Mouse (Mus musculus) kidney, postnatal 36 days (tissue): Measurements from ENCODE around the gene Hist2h3c1.
"Not testable (repeated sequence)": the region's sequence is repeated elsewhere in the genome, so short reads cannot be mapped to it uniquely, and the experiment has no call there.

Experiments used
- DNase-seq, 2 experiments: peaks; one replicate each; pipeline ENCODE4 v3.0.0; 2021 to 2022; ENCODE audit warnings: mixed read lengths in 2 of 2

Gene Hist2h3c1

DNA sequence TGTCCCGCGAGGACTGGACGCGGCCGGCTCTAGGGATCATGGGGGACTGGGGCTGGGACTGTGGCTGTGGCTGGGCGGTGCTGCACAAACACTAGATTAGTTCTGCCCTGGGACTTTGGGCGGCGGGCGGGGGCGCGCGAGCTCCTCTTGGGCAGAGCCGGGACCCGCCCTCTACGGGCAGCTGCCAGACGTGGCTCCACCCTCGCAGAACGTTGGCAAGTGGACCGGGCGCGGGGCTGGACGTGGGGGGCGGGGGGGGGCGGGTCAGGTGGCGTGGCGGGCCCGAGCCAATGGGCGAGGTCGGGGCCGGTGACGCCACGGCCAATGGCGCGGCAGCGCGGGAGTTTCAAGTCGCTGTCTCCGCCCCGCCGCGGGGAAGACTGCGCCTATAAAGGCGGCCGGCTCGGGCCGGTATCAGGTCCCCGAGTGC, at the start of gene Hist2h3c1:
Gene Hist2h3c1, plus strand, starts transcription at position 259 of the 430 bp plus-strand sequence.
- not testable (repeated sequence) for DNase-seq

DNA sequence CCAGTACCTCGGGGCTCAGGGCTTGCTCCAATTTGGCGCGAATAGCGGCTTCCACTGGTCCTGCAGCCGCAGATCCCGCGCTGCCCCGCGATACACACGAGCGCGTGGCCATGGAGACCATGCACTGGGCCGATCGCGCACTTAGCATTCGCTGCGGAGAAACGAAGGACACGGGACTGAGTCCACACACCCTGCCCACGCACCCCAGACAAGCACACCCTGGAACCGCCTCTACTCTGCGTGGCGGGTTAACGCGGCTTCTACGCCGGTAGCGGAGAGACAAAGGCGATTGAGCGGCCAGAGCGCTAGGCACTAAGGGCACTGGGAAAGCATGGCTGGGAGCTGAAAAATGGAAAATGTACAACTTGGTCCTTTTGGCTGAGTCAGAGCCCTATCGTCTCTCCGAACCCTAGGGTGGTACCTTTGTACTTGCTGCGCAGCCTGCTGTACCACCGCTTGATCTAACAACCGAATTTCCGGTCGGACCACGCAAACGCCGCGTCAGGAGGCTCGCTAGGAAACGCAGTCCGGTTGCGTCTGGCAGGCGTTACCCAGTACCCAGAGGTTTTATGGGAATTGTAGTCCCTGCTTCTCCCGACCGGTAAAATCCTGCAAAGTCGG, 49.2 kb upstream of the Hist2h3c1 start:
- DNase-seq, result peak; percentile 93 to 94

DNA sequence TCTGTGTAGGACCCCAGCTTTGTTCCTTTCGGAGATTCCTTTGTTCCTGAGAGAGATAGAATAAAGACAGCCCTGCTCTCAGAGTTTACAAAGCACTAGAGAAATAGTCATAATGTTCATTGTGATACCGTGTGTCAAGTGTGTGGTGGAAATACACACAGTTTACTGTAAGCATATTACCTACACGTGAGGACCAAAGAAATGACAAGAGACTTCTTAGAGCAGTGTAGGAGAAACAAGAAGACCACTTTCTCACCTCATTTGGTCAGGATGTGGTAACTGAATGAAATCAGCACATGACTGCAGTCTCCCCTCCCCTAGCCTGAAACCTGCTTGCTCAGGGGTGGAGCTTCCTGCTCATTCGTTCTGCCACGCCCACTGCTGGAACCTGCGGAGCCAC, 48.3 kb upstream of the Hist2h3c1 start:
- no peak for DNase-seq

DNA sequence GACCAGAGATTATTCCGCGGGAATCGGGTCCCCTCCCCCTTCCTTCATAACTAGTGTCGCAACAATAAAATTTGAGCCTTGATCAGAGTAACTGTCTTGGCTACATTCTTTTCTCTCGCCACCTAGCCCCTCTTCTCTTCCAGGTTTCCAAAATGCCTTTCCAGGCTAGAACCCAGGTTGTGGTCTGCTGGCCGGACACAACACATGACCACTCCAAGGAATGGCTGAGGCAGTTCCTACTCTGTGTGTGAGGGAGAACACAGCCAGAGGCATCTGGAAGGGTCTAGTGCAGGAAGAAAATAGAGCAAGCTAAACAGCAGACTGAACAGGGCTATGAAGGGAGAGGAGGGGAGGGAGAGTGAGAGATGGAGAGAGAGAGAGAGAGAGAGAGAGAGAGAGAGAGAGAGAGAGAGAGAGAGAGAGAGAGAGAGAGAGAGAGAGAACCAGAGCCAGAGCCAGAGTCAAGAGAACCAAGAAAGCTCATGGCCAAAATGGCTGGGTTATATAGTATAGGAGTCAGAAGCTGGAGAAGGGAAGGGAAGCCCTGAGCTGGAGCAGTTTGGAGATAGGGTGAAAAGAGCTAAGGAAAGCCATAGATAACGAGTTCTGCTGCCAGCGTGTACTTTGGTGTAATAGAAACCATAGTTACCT, 47.8 kb upstream of the Hist2h3c1 start:
- DNase-seq, result not testable (repeated sequence)

DNA sequence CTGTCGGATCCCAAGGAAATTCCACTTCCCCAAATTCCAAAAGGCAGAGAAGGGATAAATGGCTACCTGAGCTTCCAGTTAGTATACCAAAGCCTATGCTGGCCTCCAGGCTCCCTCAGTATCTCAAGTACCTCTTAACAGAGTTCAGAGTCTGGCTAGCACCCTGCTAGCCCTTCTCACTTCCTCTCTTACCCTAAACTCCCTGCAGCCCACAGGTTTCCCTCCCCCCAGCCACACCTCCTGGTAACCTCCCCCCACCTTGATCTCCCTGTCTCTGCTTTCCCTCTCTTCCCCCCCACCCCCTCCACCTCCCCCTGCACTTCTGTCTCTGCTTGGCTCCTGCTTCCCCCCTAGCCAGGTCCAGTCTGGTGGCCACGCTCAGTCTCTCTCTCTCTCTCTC, 46.8 kb upstream of the Hist2h3c1 start:
- no peak for DNase-seq

DNA sequence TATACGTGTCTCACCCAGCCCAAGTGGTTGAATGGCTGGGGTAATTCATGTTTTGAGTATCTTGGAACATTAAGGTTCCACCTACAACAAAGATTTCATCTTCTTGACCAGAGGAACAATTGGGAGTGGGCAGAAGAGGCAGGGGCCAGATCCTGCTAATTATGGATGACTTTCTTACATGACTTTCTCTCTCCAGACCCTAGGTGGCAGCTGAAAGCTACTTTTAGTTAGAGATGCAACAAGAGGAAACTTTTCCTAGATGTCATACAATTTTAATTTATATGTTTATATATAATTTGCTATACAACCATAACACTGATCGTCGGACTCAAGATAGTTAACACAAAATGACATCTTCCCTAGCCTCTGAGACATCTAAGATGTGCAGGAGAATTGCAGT, 38.7 kb upstream of the Hist2h3c1 start:
- DNase-seq, result no peak

DNA sequence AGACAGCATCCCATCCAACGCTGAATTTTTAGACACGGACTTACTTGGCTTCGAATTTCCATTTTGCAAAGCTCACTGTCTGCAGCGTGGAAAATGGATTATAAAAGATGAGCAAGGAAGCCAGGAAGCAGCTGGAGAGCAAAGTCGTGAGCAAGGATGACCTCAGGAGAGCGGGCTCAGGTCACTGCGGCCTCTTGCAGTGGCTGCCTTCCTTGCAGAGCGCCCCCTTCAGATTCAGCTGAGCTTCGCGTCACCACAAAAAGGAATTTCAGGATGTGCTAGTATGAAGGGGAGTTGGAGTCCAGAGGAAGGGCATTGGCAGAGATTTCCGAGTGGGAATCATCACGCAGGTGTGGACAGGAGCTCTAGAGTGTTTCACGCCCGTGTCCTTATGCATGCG, 37.2 kb upstream of the Hist2h3c1 start:
- DNase-seq, result peak in 1 of 2 experiments; percentile 56

DNA sequence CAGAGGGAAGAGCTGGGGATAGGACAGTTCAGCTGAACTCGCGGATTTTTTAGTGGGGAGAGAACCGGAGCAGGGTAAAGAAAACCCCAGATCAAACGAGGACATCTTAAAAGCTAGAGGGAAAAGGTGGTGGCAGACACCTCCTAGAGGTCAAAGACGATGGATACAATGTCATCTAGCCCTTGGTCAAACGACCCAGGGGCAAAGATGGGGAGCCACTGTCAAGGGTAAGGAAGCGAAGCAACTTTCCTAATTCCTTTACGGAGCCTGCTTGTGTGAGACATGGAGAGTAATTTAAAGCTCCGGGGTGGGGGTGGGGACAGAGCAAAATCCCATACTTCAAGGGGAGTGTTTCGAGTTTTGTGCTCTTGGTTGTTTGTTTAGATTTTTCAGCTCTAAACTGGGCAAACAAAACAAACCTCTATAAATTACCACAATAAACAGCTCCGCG, 27.3 kb upstream of the Hist2h3c1 start:
- DNase-seq, result peak in 1 of 2 experiments; percentile 31

DNA sequence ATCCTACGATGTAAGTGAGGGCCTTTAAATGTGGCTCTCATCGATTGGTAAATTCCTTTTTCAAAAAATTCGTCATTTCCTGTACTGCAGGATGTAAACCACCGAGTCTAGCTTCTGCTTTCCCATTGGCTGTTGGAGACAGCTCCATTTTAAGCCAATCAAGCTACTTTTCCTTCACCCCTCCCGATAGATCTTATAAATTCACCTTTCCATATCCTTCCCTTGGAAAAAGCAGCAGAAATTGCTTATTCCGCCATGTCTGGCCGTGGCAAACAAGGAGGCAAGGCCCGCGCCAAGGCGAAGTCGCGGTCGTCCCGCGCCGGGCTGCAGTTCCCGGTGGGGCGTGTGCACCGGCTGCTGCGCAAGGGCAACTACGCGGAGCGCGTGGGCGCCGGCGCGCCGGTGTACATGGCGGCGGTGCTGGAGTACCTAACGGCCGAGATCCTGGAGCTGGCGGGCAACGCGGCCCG, 26.8 kb upstream of the Hist2h3c1 start, which contains the start of the genes Bola1 and Hist2h2ab:
Gene Bola1, minus strand, starts transcription at position 49 of the 470 bp plus-strand sequence.
Gene Hist2h2ab, plus strand, starts transcription at position 205 of the 470 bp plus-strand sequence.
- peak; percentile 75 to 89 for DNase-seq

DNA sequence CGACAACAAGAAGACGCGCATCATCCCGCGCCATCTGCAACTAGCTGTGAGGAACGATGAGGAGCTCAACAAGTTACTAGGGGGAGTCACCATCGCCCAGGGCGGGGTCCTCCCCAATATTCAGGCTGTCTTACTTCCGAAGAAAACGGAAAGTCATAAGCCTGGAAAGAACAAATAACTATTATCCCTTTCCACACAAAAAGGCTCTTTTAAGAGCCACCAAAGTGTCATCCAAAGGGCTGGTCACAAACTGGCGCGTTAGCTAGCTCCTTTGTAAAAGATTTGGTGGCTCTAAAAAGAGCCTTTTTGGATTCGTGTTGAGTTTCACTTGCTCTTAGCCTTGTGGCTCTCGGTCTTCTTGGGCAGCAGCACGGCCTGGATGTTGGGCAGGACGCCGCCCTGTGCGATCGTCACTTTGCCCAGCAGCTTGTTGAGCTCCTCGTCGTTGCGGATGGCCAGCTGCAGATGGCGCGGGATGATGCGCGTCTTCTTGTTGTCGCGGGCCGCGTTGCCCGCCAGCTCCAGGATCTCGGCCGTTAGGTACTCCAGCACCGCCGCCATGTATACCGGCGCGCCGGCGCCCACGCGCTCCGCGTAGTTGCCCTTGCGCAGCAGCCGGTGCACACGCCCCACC, 26.2 kb upstream of the Hist2h3c1 start:
- DNase-seq, result not testable (repeated sequence)

DNA sequence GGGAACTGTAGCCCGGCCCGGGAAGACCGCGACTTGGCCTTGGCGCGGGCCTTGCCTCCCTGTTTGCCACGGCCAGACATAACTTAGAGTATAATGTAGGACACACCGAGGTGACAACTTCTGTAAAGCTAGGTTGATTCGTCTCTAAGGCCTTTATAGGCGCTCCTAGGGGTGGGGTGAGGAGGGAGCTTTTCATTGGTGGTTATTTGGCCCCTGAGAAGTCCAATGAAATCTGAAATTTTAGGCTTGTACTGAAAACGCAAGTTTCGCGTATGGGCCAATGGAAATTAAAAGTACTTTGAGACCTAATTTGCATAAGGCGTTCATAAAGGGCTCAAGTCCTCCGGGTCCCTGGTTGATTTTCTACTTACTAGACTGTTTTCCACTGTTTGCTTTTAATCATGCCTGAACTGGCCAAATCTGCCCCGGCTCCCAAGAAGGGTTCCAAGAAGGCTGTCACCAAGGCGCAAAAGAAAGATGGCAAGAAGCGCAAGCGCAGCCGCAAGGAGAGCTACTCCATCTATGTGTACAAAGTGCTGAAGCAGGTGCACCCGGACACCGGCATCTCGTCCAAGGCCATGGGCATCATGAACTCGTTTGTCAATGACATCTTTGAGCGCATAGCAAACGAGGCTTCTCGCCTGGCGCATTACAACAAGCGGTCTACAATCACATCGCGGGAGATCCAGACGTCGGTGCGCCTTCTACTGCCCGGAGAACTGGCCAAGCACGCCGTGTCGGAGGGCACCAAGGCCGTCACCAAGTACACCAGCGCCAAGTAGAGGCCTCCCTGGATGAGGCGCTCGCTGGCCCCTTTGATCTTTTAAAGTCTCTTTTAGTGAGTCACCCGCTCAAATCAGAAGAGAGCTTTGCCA, 25.5 kb upstream of the Hist2h3c1 start, which contains the start of the genes Hist2h2ac and Hist2h2be:
Gene Hist2h2ac, minus strand, starts transcription at position 116 of the 875 bp plus-strand sequence.
Gene Hist2h2be, plus strand, starts transcription at position 355 of the 875 bp plus-strand sequence.
- DNase-seq, result peak; percentile 84 to 95

DNA sequence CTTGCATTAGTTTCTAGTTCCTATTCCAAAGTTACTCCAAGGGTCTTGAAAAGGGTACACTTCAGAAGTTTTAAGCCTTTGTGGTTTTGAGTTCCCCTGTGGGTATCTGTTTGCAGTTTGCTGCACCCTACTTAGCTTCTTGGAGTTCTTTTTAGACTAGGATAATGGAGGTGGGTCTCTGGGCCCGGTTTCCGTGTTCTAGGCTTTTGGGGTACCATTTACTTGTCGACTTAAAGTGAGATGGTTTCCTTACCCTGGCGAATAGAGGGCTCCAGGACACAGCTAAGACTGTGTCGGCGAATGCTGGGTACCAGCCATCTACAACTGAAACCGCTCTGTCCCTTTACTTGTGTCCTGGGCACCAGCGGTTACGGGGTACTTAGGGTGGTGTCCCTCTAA, 24.8 kb upstream of the Hist2h3c1 start:
- DNase-seq, result peak in 1 of 2 experiments; percentile 32

DNA sequence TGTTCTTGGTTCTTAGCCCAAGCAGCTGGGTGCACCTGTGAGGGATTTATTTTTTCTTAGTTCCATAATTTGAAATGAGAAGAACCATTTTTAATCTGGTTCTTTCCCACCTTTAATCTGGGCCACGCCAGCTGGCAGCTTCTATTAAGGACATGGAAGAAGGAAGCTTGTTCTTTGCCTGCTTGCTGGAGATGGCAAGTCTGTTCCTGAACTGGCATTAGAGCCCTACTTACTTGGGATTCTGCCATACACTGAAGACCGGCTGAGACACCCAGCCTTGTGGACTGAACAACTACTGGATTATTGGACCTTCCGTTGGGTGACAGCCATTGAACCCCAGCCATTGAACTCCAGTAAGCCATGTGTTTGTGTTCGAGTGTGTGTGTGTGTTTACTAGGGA, 23.7 kb upstream of the Hist2h3c1 start:
- no peak for DNase-seq

DNA sequence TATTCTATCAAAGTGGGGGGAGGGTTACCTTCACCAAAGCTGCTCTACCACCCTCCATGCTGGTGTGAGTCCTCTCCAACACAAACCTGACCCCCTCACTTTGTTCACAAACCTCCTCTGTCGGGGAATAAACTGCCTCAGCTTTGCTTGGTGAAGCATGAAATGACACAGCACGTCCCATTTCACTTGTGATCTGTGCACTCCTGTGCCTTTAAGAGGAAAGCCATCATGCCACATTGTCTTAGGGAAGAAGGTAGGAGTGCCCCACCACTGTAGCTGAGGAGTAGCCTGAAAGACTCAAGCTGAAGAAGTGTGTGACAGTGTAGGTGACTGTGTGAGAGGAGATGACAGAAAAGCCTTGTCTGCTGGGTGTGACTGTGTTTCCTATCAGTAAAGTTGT, 21.1 kb upstream of the Hist2h3c1 start:
- DNase-seq, result peak in 1 of 2 experiments; percentile 33

DNA sequence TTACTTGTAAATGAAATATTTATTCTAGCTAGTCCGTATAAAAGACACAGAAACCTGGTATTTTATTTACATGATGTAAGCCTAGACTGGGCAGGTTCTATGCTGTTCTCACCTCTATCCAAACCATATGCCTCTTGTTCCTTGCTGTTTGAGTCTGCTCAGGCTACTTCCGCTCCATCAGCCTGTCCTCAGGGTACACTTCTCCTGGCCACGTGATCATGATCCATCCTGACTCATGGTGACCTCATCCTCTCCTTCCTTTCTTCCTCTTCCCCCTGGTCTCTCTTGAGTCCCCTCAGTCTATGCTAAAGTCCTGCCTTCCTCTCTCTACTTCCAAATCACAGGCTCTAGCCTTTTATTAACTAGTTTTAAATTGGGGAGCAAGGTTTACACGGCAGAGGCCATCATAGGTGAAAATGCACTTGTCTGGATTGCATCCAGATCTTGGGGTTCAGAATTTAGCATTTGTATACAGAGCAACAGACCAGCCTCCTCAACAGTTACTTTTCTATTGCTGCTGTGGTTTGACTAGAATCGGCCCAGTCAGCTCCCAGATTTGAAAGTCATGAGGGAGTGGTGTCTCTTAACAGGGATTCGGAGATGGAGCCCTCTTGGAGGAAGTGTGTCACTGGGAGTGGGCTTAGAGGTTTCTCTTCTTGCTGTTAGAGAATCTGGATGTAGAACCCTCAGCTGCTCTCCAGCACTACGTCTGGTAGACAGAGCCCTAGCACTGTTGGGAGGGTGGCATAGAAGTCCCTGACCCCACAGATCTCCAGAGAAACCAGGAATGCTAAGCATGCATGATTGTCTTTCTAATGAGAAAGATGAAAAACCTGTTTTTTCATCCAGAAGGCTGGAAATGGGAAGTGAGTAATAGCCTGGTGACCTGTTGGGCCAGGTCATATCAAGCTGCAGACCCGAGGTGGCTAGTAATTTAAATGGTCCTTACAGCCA, 19.5 kb upstream of the Hist2h3c1 start:
- no peak for DNase-seq

DNA sequence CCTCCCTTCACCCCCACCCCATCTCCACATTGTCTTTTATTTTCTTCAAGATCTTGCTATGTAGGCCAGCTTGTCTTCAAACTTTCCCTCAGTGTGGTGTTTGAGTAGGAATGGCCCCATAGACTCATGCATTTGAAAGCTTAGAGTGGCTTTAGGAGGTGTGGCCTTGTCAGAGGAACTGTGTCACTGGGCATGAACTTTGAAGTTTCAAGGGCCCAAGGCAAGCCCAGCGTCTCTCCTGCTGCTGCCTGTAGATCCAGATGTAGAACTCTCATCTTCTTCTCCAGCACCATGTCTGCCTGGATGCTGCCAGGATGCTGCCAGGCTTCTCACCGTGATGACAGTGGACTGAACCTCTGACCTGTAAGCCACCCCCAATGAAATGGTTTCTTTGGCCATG, 17.7 kb upstream of the Hist2h3c1 start:
- DNase-seq, result no peak

DNA sequence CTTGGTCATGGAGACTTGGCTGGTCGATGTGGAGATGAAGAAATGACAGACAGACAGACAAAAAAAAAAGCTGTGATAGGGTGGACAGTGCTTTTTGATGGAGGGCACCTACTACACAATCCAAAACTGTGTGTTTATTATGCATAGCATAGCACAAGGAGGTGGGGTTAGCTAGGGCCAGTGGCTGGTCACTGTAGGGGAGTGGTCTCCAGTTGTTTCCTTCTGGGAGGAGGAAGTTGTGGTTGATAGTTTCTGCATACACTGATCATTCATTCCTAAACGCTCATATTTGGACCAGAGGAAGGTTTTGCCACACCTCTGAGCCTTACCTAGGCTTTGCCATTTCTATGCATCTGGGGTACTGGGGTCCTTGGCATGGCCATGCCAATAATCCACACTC, 16.1 kb upstream of the Hist2h3c1 start:
- no peak for DNase-seq

DNA sequence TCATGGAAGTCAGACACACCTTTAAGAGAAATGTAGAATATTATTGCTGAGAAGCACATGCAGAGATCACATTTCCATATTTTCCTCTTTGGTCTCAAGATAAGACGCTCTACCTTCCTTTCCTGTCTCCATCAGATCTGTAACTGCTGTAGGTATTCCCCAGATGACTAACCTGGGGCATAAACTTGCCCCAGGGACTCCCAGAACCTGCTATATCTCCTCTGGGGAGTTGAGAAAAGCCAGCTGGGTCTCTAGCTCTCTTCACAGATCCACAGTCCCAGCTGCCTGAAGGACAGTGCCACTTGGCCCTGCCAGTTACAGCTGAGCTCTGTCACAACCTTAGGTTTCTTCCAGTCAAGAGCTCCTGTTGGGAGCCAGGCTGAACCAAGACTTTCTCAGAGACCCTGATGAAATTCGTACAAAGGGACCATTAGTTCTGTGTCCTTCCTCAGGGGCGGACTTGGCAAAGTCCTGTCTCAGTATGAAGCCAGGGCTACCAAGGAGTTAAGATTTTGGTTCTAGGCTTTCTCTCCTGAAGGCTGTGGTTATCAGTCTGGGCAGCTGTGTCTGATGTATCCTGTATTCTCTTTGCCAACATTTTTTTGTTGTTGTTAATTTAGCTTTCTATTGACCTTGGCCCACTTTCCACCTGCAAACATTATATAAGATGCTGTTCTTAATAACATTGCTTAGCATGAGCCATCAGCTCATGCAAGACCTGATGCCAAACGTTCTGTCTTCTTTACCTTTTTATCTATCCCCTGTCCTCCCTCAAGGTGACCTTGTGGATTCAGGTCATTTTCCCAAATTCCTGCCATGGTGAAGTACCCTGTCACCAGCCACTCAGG, 15.4 kb upstream of the Hist2h3c1 start:
- DNase-seq, result no peak

DNA sequence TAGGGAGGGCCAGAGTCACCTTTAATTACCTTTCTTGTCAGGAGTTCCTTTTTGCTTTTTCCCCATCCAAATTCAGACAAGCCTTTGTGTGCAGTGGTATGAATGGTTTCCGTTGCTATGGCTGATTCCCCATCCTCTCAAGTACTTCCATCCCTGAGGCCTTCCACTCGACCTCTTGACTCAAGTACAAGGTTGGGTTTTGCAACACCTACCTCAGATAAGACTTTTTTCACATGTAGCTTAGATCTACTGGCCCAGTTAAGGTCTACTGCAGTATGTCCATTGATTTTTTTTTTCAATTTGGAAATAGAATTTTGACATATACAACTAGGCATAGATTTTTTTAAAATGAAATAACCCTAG, 14.7 kb upstream of the Hist2h3c1 start:
- no peak for DNase-seq

DNA sequence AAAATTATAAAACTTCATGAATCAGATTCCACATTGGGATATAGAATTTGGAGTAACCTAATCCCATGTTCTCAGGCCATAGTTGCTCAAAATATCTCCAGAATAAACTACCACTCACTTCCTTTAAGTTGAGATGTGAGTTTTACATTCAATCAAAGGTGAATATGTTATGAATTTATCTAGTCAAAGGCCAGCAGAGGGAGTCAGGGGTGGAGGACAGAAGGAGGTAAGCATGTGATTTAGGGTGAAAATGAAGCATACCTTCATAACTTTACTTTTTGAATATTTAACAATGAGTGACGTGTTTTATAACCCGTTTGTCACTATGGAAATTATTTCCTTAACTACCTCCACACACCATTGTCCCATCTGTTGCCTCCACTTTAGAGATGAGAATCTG, 11.6 kb upstream of the Hist2h3c1 start:
- no peak for DNase-seq
